Mouse (Mus musculus) small intestine, adult 2 months (tissue): ENCODE data around the gene Ube3a. TPM values are rescaled to one million over a fixed set of nuclear protein-coding genes. Genes with fewer than 3 reads are reported as not detected.
A peak's percentile ranks its signal among the peaks of the same experiment; 100 is the strongest.

ENCODE experiments used
- H3K27ac ChIP-seq: fragments of 200-500 bp; 2 replicates; pipeline ENCODE4 v1.5.1; 2012; ENCODE audit warnings: low read depth, low read length, control low read depth, inconsistent platforms; ENCODE audit not compliant: insufficient read depth
- H3K27me3 ChIP-seq: fragments of 200-500 bp; 2 replicates; pipeline ENCODE4 v1.6.1; 2012; ENCODE audit warnings: mild to moderate bottlenecking, moderate library complexity, low read length, inconsistent platforms; ENCODE audit not compliant: control insufficient read depth, insufficient read depth
- H3K36me3 ChIP-seq: fragments of 200-500 bp; 2 replicates; pipeline ENCODE4 v1.6.1; 2012; ENCODE audit warnings: mild to moderate bottlenecking, low read length, control low read depth, inconsistent platforms; ENCODE audit not compliant: control insufficient read depth, insufficient read depth
- H3K4me1 ChIP-seq: fragments of 200-500 bp; 2 replicates; pipeline ENCODE4 v1.6.1; 2012; ENCODE audit warnings: low read length, inconsistent platforms, mixed read lengths; ENCODE audit not compliant: control insufficient read depth, insufficient read depth, insufficient read length
- H3K4me3 ChIP-seq: fragments of 200-500 bp; 2 replicates; pipeline ENCODE4 v1.5.1; 2012; ENCODE audit warnings: low read depth, mild to moderate bottlenecking, control low read depth, inconsistent platforms, low read length, moderate library complexity
- CTCF ChIP-seq: fragments of 200-500 bp; IDR thresholded peaks from 2 replicates; pipeline ENCODE4 v1.5.1; 2012; ENCODE audit warnings: low read depth, mild to moderate bottlenecking, control low read depth, inconsistent platforms, low read length, moderate library complexity, mixed read lengths; ENCODE audit not compliant: insufficient replicate concordance, insufficient read length; ENCODE audit errors: extremely low read depth
- POLR2A ChIP-seq: fragments of 200-500 bp; IDR thresholded peaks from 2 replicates; pipeline ENCODE4 v1.6.1; 2012; ENCODE audit warnings: low read depth, mild to moderate bottlenecking, control low read depth, inconsistent platforms, low read length, moderate library complexity
- WGBS: fragments of 180-500 bp; shearing (Covaris S2); methylation state at CpG from one replicate; pipeline ENCODE4 v1.1.7; 2018; 5-methylcytosine and 5-hydroxymethylcytosine counted together
- polyA plus RNA-seq: library from polyadenylated mRNA; depleted of rRNA; stranded (reverse); fragments of >200 nt; gene quantifications from 2 replicates; pipeline ENCODE4 v1.2.3, GENCODE M21; 2012; rRNA removed

Ube3a gene
- polyA plus RNA-seq: 45.6 and 102 TPM in 2 replicates

DNA sequence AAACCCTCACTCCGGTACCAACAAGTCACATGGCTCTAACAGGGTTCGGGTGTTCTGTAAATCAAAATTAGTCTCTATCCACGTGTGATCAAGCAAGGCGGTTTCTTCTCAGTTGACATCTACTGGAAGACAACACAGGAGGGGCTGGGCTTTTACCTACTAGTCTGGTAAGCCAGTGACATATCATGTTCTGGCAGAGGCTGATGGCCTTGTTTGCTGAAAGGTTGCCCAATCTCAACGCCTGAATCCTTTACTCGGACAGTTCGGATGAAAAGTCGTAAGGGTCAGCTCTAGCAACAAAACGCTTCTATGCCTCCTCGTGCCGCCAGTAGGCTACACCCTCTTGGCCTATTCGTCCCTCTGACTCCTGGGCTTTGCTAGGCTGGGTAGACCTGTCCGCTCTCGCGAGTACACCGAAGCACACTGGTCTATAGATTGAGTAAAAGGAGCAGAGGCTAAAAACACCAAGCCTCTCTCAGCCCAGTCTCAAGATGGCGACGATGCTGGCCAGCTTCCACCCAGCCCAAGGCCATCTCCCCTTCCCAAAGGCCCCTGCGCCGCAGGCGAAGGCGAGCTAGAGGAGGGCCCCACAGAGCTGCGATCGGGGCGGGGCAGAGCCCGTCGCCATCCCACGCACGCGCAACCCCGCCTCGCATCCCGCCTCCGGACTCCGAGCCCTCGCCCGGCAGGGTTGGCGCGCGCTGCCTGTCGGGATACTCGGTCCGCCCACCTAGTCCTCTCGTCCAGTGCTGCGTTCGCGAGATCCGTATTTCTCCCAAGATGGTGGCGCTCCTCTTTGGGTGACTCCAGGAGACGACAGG lies at the start of gene Ube3a:
TSS of gene Ube3a (plus strand) at position 706 of the 821 bp plus-strand sequence.
- Histone ChIP-seq H3K36me3 (no peaks in the 10 kb centered on the region), H3K27me3 (no peaks in the 10 kb centered on the region), H3K27ac (peak within 1 kb of the TSS; percentile 96), H3K4me1 (no peaks in the 10 kb centered on the region), H3K4me3 (peak within 1 kb of the TSS; percentile 77)
- under 1% methylated on average over 50 of the region's 50 CpGs for whole genome bisulfite sequencing
- TF ChIP-seq POLR2A (peak; percentile 82; the same call in 1 of the 2 replicates), CTCF (peak; percentile 39; the same call in 1 of the 2 replicates)

DNA sequence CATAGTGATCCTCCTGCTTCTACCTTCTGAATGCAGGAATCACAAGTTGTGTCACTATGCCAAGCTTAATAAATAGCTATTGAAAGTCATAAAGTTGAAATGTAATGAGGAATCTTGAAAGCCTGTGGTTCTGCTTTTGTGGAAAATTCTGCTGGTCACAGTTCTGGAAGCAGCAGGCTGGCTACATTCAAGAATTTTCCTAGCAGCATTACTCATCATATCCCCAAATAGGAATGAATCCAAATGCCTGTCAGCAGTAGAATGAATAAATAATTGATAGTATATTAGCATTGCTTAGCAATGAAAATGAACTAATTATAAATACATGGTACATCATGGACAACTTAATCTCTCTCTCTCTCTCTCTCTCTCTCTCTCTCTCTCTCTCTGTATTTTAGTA lies 35.7 kb upstream of the Ube3a start:
- no peak for TF ChIP-seq POLR2A
- no peak for TF ChIP-seq CTCF
- H3K27me3 ChIP-seq: no peaks in the 10 kb centered on the region
- no peaks in the 10 kb centered on the region for H3K4me1 ChIP-seq
- no peak overlapping the region for H3K27ac ChIP-seq
- no peak overlapping the region for H3K4me3 ChIP-seq
- no peaks in the 10 kb centered on the region for H3K36me3 ChIP-seq

DNA sequence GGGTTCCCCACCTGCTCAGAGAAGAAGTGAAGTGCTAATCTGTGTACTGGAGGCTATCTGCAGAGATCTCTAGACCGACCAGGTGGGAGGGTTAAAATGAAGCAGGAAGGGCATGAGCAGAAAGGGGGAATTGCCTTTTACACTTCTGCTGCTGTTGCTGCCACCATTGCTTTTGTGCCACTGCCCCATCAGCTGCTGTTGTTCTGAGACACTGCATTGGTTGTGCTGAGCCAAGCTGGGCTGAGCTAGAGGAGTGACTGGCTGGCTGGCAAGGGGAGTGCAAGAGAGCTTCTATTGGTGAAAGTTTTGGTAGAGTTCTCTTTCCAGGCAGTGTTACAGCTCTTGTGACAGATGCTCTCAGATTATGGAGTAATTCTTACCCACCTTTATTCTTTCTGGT lies 13.6 kb upstream of the Ube3a start:
- Histone ChIP-seq H3K27me3 (no peaks in the 10 kb centered on the region), H3K4me3 (no peak overlapping the region), H3K27ac (no peak overlapping the region), H3K36me3 (no peaks in the 10 kb centered on the region), H3K4me1 (no peaks in the 10 kb centered on the region)
- 76% methylated on average over 1 of the region's 1 CpGs for WGBS
- TF ChIP-seq POLR2A: no peak
- no peak for TF ChIP-seq CTCF

DNA sequence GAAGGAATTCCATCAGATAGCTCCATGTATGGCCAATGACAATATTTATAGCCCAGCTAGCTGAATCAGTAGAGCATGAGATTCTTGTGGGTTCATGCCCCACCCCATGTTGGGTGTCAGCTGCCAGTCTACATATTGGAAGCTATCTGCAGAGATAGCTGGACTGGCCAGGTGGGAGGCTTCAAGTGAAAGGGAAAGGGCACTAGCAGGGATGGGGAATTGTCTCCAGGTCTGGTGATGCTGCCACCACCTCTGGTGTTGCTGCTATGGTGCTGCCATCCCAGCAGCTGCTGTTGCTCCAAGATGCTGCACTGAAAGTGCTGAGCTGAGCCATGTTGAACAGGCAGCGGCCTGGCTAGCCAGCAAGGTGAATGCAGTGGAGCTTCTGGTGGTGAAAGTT lies 7.3 kb upstream of the Ube3a start:
- Histone ChIP-seq H3K4me3 (no peak overlapping the region), H3K4me1 (peaks cover 3% of the 10 kb centered on the region; the same call in 1 of the 2 replicates), H3K27me3 (no peaks in the 10 kb centered on the region), H3K27ac (no peak overlapping the region), H3K36me3 (no peaks in the 10 kb centered on the region)
- 96% methylated on average over 1 of the region's 1 CpGs for WGBS
- no peak for TF ChIP-seq CTCF
- TF ChIP-seq POLR2A: no peak

DNA sequence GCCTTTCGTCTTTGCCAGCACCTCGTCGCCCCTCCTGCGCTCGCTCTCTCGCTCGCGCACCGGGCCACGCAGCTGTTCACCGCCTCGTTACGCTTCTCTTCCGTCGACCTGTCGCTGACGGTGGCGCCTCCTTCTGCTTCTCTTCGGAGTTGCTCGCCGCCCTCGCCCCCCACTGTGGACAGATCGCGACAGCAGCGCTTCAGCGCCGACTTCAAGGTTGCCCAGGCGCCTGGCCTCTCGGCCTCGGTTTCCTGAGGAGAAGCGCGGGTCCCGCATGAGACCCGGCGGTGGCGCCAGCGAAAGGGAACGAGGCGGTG lies 274 bp downstream of the Ube3a start:
- no peaks in the 10 kb centered on the region for H3K36me3 ChIP-seq
- H3K4me3 ChIP-seq: peak overlapping the region; percentile 77
- TF ChIP-seq POLR2A (no peak), CTCF (peak; percentile 37; the same call in 1 of the 2 replicates)
- peak overlapping the region; percentile 89 for H3K27ac ChIP-seq
- H3K4me1 ChIP-seq: no peaks in the 10 kb centered on the region
- H3K27me3 ChIP-seq: no peaks in the 10 kb centered on the region
- WGBS: 1% methylated on average over 39 of the region's 39 CpGs

DNA sequence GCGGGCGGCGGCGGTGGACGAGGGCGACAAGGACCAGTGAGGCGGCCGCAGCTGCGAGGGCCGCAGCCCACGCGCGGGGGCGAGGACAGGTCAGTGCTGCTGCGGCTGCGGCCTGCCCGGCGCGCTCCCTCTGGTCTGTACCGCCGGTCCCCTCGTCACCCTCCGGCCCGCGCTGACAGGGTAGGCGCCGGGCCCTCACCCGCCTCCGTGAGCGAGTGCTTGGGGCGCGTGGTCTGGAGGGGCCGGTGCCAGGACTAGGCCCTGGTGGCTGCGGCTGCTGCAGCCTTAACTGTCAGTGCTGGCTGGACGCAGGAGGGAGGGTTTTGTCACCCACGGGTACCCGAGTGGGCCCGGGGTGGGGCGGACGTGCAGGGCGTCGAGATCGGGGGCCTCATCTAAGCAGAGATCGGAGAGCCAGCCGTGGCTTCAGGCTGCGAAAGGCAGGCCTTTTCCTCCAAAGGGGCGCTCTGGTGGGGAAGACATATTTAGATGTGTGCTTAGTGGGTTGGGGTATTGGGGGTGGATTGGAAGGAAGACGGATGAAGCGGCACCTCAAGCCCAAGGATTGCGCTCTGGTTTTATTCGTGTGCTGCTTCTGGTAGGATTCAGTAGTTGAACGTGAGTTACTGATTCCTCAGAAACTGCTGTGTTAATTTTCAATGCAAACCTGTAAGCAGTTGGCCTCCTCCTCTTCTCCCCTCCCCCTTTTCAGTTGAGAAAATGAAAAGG lies 797 bp downstream of the Ube3a start:
- under 1% methylated on average over 52 of the region's 52 CpGs for WGBS
- Histone ChIP-seq H3K27me3 (no peaks in the 10 kb centered on the region), H3K4me3 (peak overlapping the region; percentile 77), H3K27ac (peak overlapping the region; percentile 89), H3K4me1 (no peaks in the 10 kb centered on the region), H3K36me3 (no peaks in the 10 kb centered on the region)
- TF ChIP-seq POLR2A: no peak
- TF ChIP-seq CTCF: no peak

DNA sequence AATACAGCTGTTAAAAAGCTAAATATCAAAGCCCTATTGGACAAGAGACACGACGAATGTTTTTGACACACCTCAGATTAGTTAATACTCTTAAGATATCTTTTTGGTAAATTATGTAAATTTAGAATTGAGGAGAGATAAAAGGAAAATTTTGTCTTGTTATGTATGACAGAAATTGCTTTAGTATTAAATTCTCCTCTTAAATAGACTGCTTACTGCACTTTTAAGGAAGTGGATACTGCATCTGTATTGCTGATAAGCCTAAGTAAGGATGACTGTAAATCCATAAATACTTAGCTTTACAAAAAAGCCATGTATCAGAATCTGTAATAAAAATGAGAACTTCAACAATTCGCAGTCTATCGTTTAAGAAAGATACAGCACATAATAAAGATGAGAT lies 1.8 kb downstream of the Ube3a start:
- no peak for TF ChIP-seq POLR2A
- no peak for TF ChIP-seq CTCF
- WGBS: 8% methylated on average over 4 of the region's 4 CpGs
- no peaks in the 10 kb centered on the region for H3K27me3 ChIP-seq
- H3K27ac ChIP-seq: no peak overlapping the region
- H3K36me3 ChIP-seq: no peaks in the 10 kb centered on the region
- H3K4me1 ChIP-seq: no peaks in the 10 kb centered on the region
- no peak overlapping the region for H3K4me3 ChIP-seq
